Mouse (Mus musculus): Measurements from ENCODE around the gene Ctnnb1. TPM values are rescaled to one million over a fixed set of nuclear protein-coding genes. Genes with fewer than 3 reads are reported as not detected.

The Ctnnb1 gene
- polyA plus RNA-seq, 1 experiment from 2014 or later, result 404 TPM

- DNase-seq (ENCODE audit: low spot score), result no peak
- Histone ChIP-seq H3K9me3 (ENCODE audit: control insufficient read depth, low read length) (no peaks in the 10 kb centered on the region), H3K9ac (no peak overlapping the region), H3K4me1 (replicated peaks; ENCODE audit: control insufficient read depth, insufficient read depth, low read length) (no peaks in the 10 kb centered on the region), H3K4me3 (replicated peaks; ENCODE audit: low read length) (no peak overlapping the region), H3K27ac (no peak overlapping the region), H3K36me3 (replicated peaks; ENCODE audit: control insufficient read depth, insufficient read depth) (peaks cover 88% of the 10 kb centered on the region), H3K4me2 (replicated peaks) (no peak overlapping the region), H3K27me3 (ENCODE audit: control insufficient read depth, insufficient read depth, low read length) (no peaks in the 10 kb centered on the region)
- WGBS, result 84% methylated on average over 3 of the region's 3 CpGs
- ATAC-seq (ENCODE audit: low FRiP score), result no peak
Measured at GRCm38 (mm10) chr9:120963720-120964119, 34.7 kb downstream of the Ctnnb1 start.

- H3K4me2 ChIP-seq (replicated peaks), result no peak overlapping the region
- no peak for ATAC-seq (ENCODE audit: low FRiP score)
- H3K9me3 ChIP-seq (ENCODE audit: control insufficient read depth, low read length), result no peaks in the 10 kb centered on the region
- no peak for DNase-seq (ENCODE audit: low spot score)
- no peaks in the 10 kb centered on the region for H3K27me3 ChIP-seq (ENCODE audit: control insufficient read depth, insufficient read depth, low read length)
- H3K4me3 ChIP-seq (replicated peaks; ENCODE audit: low read length), result no peak overlapping the region
- whole genome bisulfite sequencing, result 78% methylated on average over 5 of the region's 5 CpGs
- no peak overlapping the region for H3K9ac ChIP-seq
- peaks cover 88% of the 10 kb centered on the region for H3K36me3 ChIP-seq (replicated peaks; ENCODE audit: control insufficient read depth, insufficient read depth)
- H3K27ac ChIP-seq, result no peak overlapping the region
- no peaks in the 10 kb centered on the region for H3K4me1 ChIP-seq (replicated peaks; ENCODE audit: control insufficient read depth, insufficient read depth, low read length)
Measured at GRCm38 (mm10) chr9:120964224-120964623, 35.2 kb downstream of the Ctnnb1 start.

GRCm38 (mm10) chr9:120965007-120965406 is 36.0 kb downstream of the Ctnnb1 start:
- ATAC-seq (ENCODE audit: low FRiP score) (no peak), DNase-seq (ENCODE audit: low spot score) (no peak)
- Histone ChIP-seq H3K4me1 (replicated peaks; ENCODE audit: control insufficient read depth, insufficient read depth, low read length) (no peaks in the 10 kb centered on the region), H3K4me2 (replicated peaks) (no peak overlapping the region), H3K27ac (no peak overlapping the region), H3K27me3 (ENCODE audit: control insufficient read depth, insufficient read depth, low read length) (no peaks in the 10 kb centered on the region), H3K4me3 (replicated peaks; ENCODE audit: low read length) (no peak overlapping the region), H3K36me3 (replicated peaks; ENCODE audit: control insufficient read depth, insufficient read depth) (peaks cover 84% of the 10 kb centered on the region), H3K9me3 (ENCODE audit: control insufficient read depth, low read length) (no peaks in the 10 kb centered on the region), H3K9ac (no peak overlapping the region)
- WGBS, result 86% methylated on average over 10 of the region's 10 CpGs

- 83% methylated on average over 6 of the region's 6 CpGs for WGBS
- no peak for DNase-seq (ENCODE audit: low spot score)
- H3K4me1 ChIP-seq (replicated peaks; ENCODE audit: control insufficient read depth, insufficient read depth, low read length), result no peaks in the 10 kb centered on the region
- H3K27me3 ChIP-seq (ENCODE audit: control insufficient read depth, insufficient read depth, low read length), result no peaks in the 10 kb centered on the region
- no peak overlapping the region for H3K9ac ChIP-seq
- no peaks in the 10 kb centered on the region for H3K9me3 ChIP-seq (ENCODE audit: control insufficient read depth, low read length)
- peaks cover 15% of the 10 kb centered on the region for H3K36me3 ChIP-seq (replicated peaks; ENCODE audit: control insufficient read depth, insufficient read depth)
- H3K4me2 ChIP-seq (replicated peaks), result no peak overlapping the region
- ATAC-seq (ENCODE audit: low FRiP score), result no peak
- H3K4me3 ChIP-seq (replicated peaks; ENCODE audit: low read length), result no peak overlapping the region
- no peak overlapping the region for H3K27ac ChIP-seq
Measured at GRCm38 (mm10) chr9:120973026-120973515, 44.1 kb downstream of the Ctnnb1 start.

- Histone ChIP-seq H3K4me3 (replicated peaks; ENCODE audit: low read length) (no peak overlapping the region), H3K4me2 (replicated peaks) (no peak overlapping the region), H3K9me3 (ENCODE audit: control insufficient read depth, low read length) (no peaks in the 10 kb centered on the region), H3K27me3 (ENCODE audit: control insufficient read depth, insufficient read depth, low read length) (no peaks in the 10 kb centered on the region), H3K27ac (no peak overlapping the region), H3K9ac (no peak overlapping the region), H3K4me1 (replicated peaks; ENCODE audit: control insufficient read depth, insufficient read depth, low read length) (no peaks in the 10 kb centered on the region), H3K36me3 (replicated peaks; ENCODE audit: control insufficient read depth, insufficient read depth) (peaks cover 4% of the 10 kb centered on the region; the same call in 1 of the 2 replicates)
- 86% methylated on average over 2 of the region's 2 CpGs for WGBS
- ATAC-seq (ENCODE audit: low FRiP score) (no peak), DNase-seq (ENCODE audit: low spot score) (no peak)
Measured at GRCm38 (mm10) chr9:120974209-120974608, 45.2 kb downstream of the Ctnnb1 start.

- ATAC-seq (ENCODE audit: low FRiP score), result peak; percentile 76
- H3K4me1 ChIP-seq (replicated peaks; ENCODE audit: control insufficient read depth, insufficient read depth, low read length), result no peaks in the 10 kb centered on the region; the same call in 1 of the 2 replicates
- H3K36me3 ChIP-seq (replicated peaks; ENCODE audit: control insufficient read depth, insufficient read depth), result no peaks in the 10 kb centered on the region
- H3K9ac ChIP-seq, result no peak overlapping the region
- WGBS, result 62% methylated on average over 5 of the region's 5 CpGs
- H3K27me3 ChIP-seq (ENCODE audit: control insufficient read depth, insufficient read depth, low read length), result no peaks in the 10 kb centered on the region
- H3K9me3 ChIP-seq (ENCODE audit: control insufficient read depth, low read length), result no peaks in the 10 kb centered on the region
- no peak overlapping the region for H3K4me3 ChIP-seq (replicated peaks; ENCODE audit: low read length)
- H3K4me2 ChIP-seq (replicated peaks), result no peak overlapping the region
- DNase-seq (ENCODE audit: low spot score), result peak; percentile 72
- no peak overlapping the region for H3K27ac ChIP-seq
Measured at GRCm38 (mm10) chr9:120976158-120976557, 47.1 kb downstream of the Ctnnb1 start.

- H3K36me3 ChIP-seq (replicated peaks; ENCODE audit: control insufficient read depth, insufficient read depth), result no peaks in the 10 kb centered on the region
- H3K9ac ChIP-seq, result no peak overlapping the region
- 99% methylated on average over 4 of the region's 4 CpGs for WGBS
- H3K4me1 ChIP-seq (replicated peaks; ENCODE audit: control insufficient read depth, insufficient read depth, low read length), result no peaks in the 10 kb centered on the region; the same call in 1 of the 2 replicates
- DNase-seq (ENCODE audit: low spot score) (no peak), ATAC-seq (ENCODE audit: low FRiP score) (no peak)
- no peak overlapping the region for H3K4me2 ChIP-seq (replicated peaks)
- no peak overlapping the region for H3K27ac ChIP-seq
- no peaks in the 10 kb centered on the region for H3K27me3 ChIP-seq (ENCODE audit: control insufficient read depth, insufficient read depth, low read length)
- H3K9me3 ChIP-seq (ENCODE audit: control insufficient read depth, low read length), result no peaks in the 10 kb centered on the region
- H3K4me3 ChIP-seq (replicated peaks; ENCODE audit: low read length), result no peak overlapping the region
Measured at GRCm38 (mm10) chr9:120976856-120977255, 47.8 kb downstream of the Ctnnb1 start.

GRCm38 (mm10) chr9:120981777-120982176 is 52.8 kb downstream of the Ctnnb1 start:
- Histone ChIP-seq H3K36me3 (replicated peaks; ENCODE audit: control insufficient read depth, insufficient read depth) (no peaks in the 10 kb centered on the region), H3K4me3 (replicated peaks; ENCODE audit: low read length) (no peak overlapping the region)

GRCm38 (mm10) chr9:120983849-120984248 is 54.8 kb downstream of the Ctnnb1 start:
- Histone ChIP-seq H3K4me1 (replicated peaks; ENCODE audit: control insufficient read depth, insufficient read depth, low read length) (peaks cover 13% of the 10 kb centered on the region), H3K27me3 (ENCODE audit: control insufficient read depth, insufficient read depth, low read length) (no peaks in the 10 kb centered on the region), H3K4me3 (replicated peaks; ENCODE audit: low read length) (no peak overlapping the region), H3K4me2 (replicated peaks) (no peak overlapping the region), H3K9ac (no peak overlapping the region), H3K9me3 (ENCODE audit: control insufficient read depth, low read length) (no peaks in the 10 kb centered on the region), H3K36me3 (replicated peaks; ENCODE audit: control insufficient read depth, insufficient read depth) (no peaks in the 10 kb centered on the region), H3K27ac (no peak overlapping the region)
- 92% methylated on average over 8 of the region's 8 CpGs for WGBS
- DNase-seq (ENCODE audit: low spot score) (no peak), ATAC-seq (ENCODE audit: low FRiP score) (no peak)

More at GRCm38 (mm10) chr9:120981777-120982176, 52.8 kb downstream of the Ctnnb1 start:
- DNase-seq (ENCODE audit: low spot score), result no peak
- no peaks in the 10 kb centered on the region for H3K9me3 ChIP-seq (ENCODE audit: control insufficient read depth, low read length)
- no peak overlapping the region for H3K9ac ChIP-seq
- 85% methylated on average over 7 of the region's 7 CpGs for WGBS
- no peak for ATAC-seq (ENCODE audit: low FRiP score)
- H3K27me3 ChIP-seq (ENCODE audit: control insufficient read depth, insufficient read depth, low read length), result no peaks in the 10 kb centered on the region
- H3K4me2 ChIP-seq (replicated peaks), result no peak overlapping the region
- H3K27ac ChIP-seq, result no peak overlapping the region
- H3K4me1 ChIP-seq (replicated peaks; ENCODE audit: control insufficient read depth, insufficient read depth, low read length), result no peaks in the 10 kb centered on the region; the same call in 1 of the 2 replicates

GRCm38 (mm10) chr9:120984509-120984908 is 55.5 kb downstream of the Ctnnb1 start:
- Histone ChIP-seq H3K36me3 (replicated peaks; ENCODE audit: control insufficient read depth, insufficient read depth) (no peaks in the 10 kb centered on the region), H3K27ac (no peak overlapping the region), H3K4me2 (replicated peaks) (no peak overlapping the region), H3K27me3 (ENCODE audit: control insufficient read depth, insufficient read depth, low read length) (no peaks in the 10 kb centered on the region), H3K4me1 (replicated peaks; ENCODE audit: control insufficient read depth, insufficient read depth, low read length) (peaks cover 16% of the 10 kb centered on the region), H3K4me3 (replicated peaks; ENCODE audit: low read length) (no peak overlapping the region), H3K9me3 (ENCODE audit: control insufficient read depth, low read length) (no peaks in the 10 kb centered on the region), H3K9ac (no peak overlapping the region)
- WGBS, result 86% methylated on average over 5 of the region's 5 CpGs
- DNase-seq (ENCODE audit: low spot score), result no peak
- ATAC-seq (ENCODE audit: low FRiP score), result no peak
